Mouse (Mus musculus): ENCODE measurements around the gene Utrn.

Gene Utrn

GRCm38 (mm10) chr10:12773178-12773577 lies 96.0 kb downstream of the Utrn start:
- DNase-seq (ENCODE audit: low read depth, low spot score): no peak
- H3K27me3 ChIP-seq (ENCODE audit: control insufficient read depth, insufficient read depth, low read length, poor library complexity, severe bottlenecking): no peaks in the 10 kb centered on the region
- H3K36me3 ChIP-seq (ENCODE audit: control insufficient read depth, insufficient read depth, low read length, poor library complexity, severe bottlenecking): no peaks in the 10 kb centered on the region

GRCm38 (mm10) chr10:12771511-12771910 lies 97.7 kb downstream of the Utrn start:
- no peaks in the 10 kb centered on the region for H3K36me3 ChIP-seq (ENCODE audit: control insufficient read depth, insufficient read depth, low read length, poor library complexity, severe bottlenecking)
- no peak for DNase-seq (ENCODE audit: low read depth, low spot score)
- no peaks in the 10 kb centered on the region for H3K27me3 ChIP-seq (ENCODE audit: control insufficient read depth, insufficient read depth, low read length, poor library complexity, severe bottlenecking)

GRCm38 (mm10) chr10:12762668-12763067 lies 106.5 kb downstream of the Utrn start:
- Histone ChIP-seq H3K36me3 (ENCODE audit: control insufficient read depth, insufficient read depth, low read length, poor library complexity, severe bottlenecking) (0 out of 2 replicates have a peak, but pooled peaks cover 1% of the 10 kb centered on the region), H3K27me3 (ENCODE audit: control insufficient read depth, insufficient read depth, low read length, poor library complexity, severe bottlenecking) (no peaks in the 10 kb centered on the region)
- no peak for DNase-seq (ENCODE audit: low read depth, low spot score)

- Histone ChIP-seq H3K27me3 (ENCODE audit: control insufficient read depth, insufficient read depth, low read length, poor library complexity, severe bottlenecking) (no peaks in the 10 kb centered on the region), H3K36me3 (ENCODE audit: control insufficient read depth, insufficient read depth, low read length, poor library complexity, severe bottlenecking) (peaks cover 3% of the 10 kb centered on the region; the same call in 1 of the 2 replicates)
- no peak for DNase-seq (ENCODE audit: low read depth, low spot score)
These were observed 110.5 kb downstream of the Utrn start for GRCm38 (mm10) chr10:12758702-12758988.

- peak; percentile 5 for DNase-seq (ENCODE audit: low read depth, low spot score)
- H3K27me3 ChIP-seq (ENCODE audit: control insufficient read depth, insufficient read depth, low read length, poor library complexity, severe bottlenecking): no peaks in the 10 kb centered on the region
- H3K36me3 ChIP-seq (ENCODE audit: control insufficient read depth, insufficient read depth, low read length, poor library complexity, severe bottlenecking): peaks cover 3% of the 10 kb centered on the region; the same call in 1 of the 2 replicates
These were observed 111.0 kb downstream of the Utrn start for GRCm38 (mm10) chr10:12757943-12758701.

GRCm38 (mm10) chr10:12756692-12757091 lies 112.5 kb downstream of the Utrn start:
- DNase-seq (ENCODE audit: low read depth, low spot score): peak; percentile 19
- no peaks in the 10 kb centered on the region for H3K27me3 ChIP-seq (ENCODE audit: control insufficient read depth, insufficient read depth, low read length, poor library complexity, severe bottlenecking)

GRCm38 (mm10) chr10:12754911-12755310 lies 114.3 kb downstream of the Utrn start:
- Histone ChIP-seq H3K27me3 (ENCODE audit: control insufficient read depth, insufficient read depth, low read length, poor library complexity, severe bottlenecking) (no peaks in the 10 kb centered on the region), H3K36me3 (ENCODE audit: control insufficient read depth, insufficient read depth, low read length, poor library complexity, severe bottlenecking) (peaks cover 4% of the 10 kb centered on the region; the same call in 1 of the 2 replicates)
- no peak for DNase-seq (ENCODE audit: low read depth, low spot score)

More at GRCm38 (mm10) chr10:12756692-12757091, 112.5 kb downstream of the Utrn start:
- H3K36me3 ChIP-seq (ENCODE audit: control insufficient read depth, insufficient read depth, low read length, poor library complexity, severe bottlenecking): peaks cover 3% of the 10 kb centered on the region; the same call in 1 of the 2 replicates

GRCm38 (mm10) chr10:12754166-12754565 lies 115.0 kb downstream of the Utrn start:
- DNase-seq (ENCODE audit: low read depth, low spot score): no peak
- no peaks in the 10 kb centered on the region for H3K27me3 ChIP-seq (ENCODE audit: control insufficient read depth, insufficient read depth, low read length, poor library complexity, severe bottlenecking)
- peaks cover 6% of the 10 kb centered on the region; the same call in 1 of the 2 replicates for H3K36me3 ChIP-seq (ENCODE audit: control insufficient read depth, insufficient read depth, low read length, poor library complexity, severe bottlenecking)

- Histone ChIP-seq H3K36me3 (ENCODE audit: control insufficient read depth, insufficient read depth, low read length, poor library complexity, severe bottlenecking) (no peaks in the 10 kb centered on the region), H3K27me3 (ENCODE audit: control insufficient read depth, insufficient read depth, low read length, poor library complexity, severe bottlenecking) (no peaks in the 10 kb centered on the region)
- peak; percentile 6 for DNase-seq (ENCODE audit: low read depth, low spot score)
These were observed 125.4 kb downstream of the Utrn start for GRCm38 (mm10) chr10:12743717-12744116.

GRCm38 (mm10) chr10:12739302-12739987 lies 129.7 kb downstream of the Utrn start:
- Histone ChIP-seq H3K27me3 (ENCODE audit: control insufficient read depth, insufficient read depth, low read length, poor library complexity, severe bottlenecking) (no peaks in the 10 kb centered on the region), H3K36me3 (ENCODE audit: control insufficient read depth, insufficient read depth, low read length, poor library complexity, severe bottlenecking) (peaks cover 4% of the 10 kb centered on the region; the same call in 1 of the 2 replicates)
- no peak for DNase-seq (ENCODE audit: low read depth, low spot score)

GRCm38 (mm10) chr10:12737926-12738325 lies 131.2 kb downstream of the Utrn start:
- no peaks in the 10 kb centered on the region for H3K27me3 ChIP-seq (ENCODE audit: control insufficient read depth, insufficient read depth, low read length, poor library complexity, severe bottlenecking)
- peaks cover 9% of the 10 kb centered on the region for H3K36me3 ChIP-seq (ENCODE audit: control insufficient read depth, insufficient read depth, low read length, poor library complexity, severe bottlenecking)
- no peak for DNase-seq (ENCODE audit: low read depth, low spot score)

GRCm38 (mm10) chr10:12736861-12737835 lies 132.0 kb downstream of the Utrn start:
- peaks cover 9% of the 10 kb centered on the region for H3K36me3 ChIP-seq (ENCODE audit: control insufficient read depth, insufficient read depth, low read length, poor library complexity, severe bottlenecking)
- no peak for DNase-seq (ENCODE audit: low read depth, low spot score)
- H3K27me3 ChIP-seq (ENCODE audit: control insufficient read depth, insufficient read depth, low read length, poor library complexity, severe bottlenecking): no peaks in the 10 kb centered on the region

- Histone ChIP-seq H3K27me3 (ENCODE audit: control insufficient read depth, insufficient read depth, low read length, poor library complexity, severe bottlenecking) (no peaks in the 10 kb centered on the region), H3K36me3 (ENCODE audit: control insufficient read depth, insufficient read depth, low read length, poor library complexity, severe bottlenecking) (peaks cover 10% of the 10 kb centered on the region)
- no peak for DNase-seq (ENCODE audit: low read depth, low spot score)
These were observed 133.5 kb downstream of the Utrn start for GRCm38 (mm10) chr10:12735695-12736094.

GRCm38 (mm10) chr10:12731459-12731858 lies 137.7 kb downstream of the Utrn start:
- Histone ChIP-seq H3K27me3 (ENCODE audit: control insufficient read depth, insufficient read depth, low read length, poor library complexity, severe bottlenecking) (no peaks in the 10 kb centered on the region), H3K36me3 (ENCODE audit: control insufficient read depth, insufficient read depth, low read length, poor library complexity, severe bottlenecking) (peaks cover 8% of the 10 kb centered on the region)
- DNase-seq (ENCODE audit: low read depth, low spot score): no peak

All from splenic B cell, adult 2 months (primary cell).